Mouse (Mus musculus) fibroblast of lung, adult 2 months (primary cell): ENCODE measurements at regions not wholly inside any gene's neighbourhood (a gene's known extent, or its start where the extent isn't known, plus 50 kb on each side); places are given as distances from the start of the nearest gene placed in this dataset.
A peak's percentile ranks its signal among the peaks of the same experiment; 100 is the strongest.

Experiments used
- DNase-seq: peaks from one replicate; pipeline ENCODE4 v3.0.0-alpha.2; 2011; ENCODE audit warnings: low read depth

DNA sequence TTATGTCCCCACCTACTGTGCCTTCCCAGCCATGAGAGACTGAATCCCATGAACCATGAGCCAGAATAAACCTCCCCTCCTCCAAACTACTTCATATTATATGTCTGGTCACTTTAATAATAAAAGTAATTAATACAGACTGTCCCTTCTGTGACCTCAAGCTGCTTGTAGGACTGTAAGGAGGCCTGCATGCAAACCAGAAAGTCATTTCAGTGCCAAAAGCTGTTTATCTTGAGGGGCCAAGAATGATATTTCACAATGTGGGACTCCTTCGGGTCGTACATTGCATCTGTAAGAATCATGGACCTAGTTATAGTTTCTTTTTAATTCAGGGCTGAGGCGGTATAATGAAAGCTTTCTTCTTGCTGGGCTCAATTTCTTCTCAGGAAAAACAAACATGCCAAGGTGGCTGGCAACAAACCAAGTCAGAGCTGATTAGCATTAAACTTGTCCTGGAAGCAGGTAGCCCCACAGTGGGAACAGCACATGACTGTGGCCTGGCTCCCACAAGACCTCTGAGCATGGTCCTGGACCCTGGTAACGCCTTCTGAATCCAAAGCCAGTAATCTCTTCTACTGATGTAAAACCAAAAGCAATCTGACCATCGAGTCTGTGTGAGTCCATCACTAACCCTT, 162.3 kb upstream of the Hnrnpa3 start:
- peak; percentile 26 for DNase-seq

DNA sequence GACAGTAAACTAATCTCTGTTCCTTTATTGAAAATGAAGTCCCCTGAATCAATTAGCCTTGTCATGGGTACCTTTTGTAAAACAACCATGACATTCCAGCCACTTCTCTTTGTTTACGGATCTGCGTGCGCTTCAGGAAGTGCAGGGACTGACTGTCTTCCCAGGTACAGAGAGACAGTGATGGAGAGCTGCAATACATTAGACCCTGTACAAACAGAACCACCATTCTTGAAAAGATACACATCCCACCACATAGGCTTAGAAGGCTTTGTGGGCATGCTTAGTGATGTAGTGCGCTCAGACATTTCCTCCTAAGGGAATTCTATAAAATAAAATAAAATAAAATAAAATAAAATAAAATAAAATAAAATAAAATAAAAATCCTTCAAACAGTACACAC, 148.8 kb upstream of the Hnrnpa3 start:
- no peak for DNase-seq

DNA sequence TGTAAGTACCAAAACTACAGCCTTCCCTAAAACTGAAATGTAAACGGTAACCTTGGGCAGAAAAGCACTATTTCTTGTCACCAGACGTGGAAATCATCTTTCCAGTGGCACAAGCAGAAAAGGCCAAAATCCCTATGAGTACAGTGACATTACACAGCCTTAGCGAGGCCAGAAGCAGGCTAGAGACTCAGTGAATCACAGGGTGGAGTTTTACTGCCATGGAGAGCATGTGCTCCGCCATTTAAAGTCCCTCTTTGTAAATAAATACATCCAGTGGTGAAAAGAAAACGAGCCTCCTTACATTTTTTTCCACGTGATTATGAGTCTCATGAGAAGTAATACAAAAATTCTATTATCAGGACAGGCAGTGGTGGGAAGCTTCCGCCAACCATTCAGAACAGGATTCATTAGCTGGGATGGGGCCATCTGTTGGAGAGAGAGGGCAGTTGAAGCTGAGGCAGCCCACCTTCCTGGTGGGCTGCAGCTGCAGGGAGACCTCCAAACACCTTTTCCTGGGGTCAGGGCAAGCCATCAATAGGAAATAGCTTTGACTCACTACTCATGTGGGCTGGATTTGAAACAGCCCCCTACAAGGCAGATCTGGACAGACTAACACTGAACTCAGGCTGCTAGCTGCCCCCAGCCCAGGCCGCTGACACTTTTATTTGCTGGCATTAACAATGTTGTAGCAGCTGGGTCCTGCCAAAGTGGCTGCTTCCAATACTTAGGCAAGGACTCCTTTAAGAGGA, 146.5 kb upstream of the Hnrnpa3 start:
- no peak for DNase-seq

DNA sequence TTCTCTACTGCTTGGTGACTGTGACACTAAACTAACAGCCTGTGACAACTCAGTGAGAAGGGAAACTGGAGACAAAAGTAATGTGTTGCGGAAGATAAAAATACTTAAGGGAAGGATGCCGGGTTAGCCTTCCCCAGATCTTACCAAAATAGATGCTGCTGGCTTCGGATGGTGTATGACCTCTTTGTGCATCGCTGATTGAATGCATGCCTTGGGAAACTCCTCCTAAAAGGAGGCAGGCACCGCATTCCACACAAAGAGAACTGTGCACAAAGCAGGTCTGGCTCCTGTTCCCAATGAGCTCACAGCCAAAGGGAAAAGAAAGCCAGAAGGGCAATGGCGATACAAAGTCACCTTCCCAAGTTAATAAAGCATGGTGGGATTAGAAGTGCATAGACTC, 144.9 kb upstream of the Hnrnpa3 start:
- no peak for DNase-seq

DNA sequence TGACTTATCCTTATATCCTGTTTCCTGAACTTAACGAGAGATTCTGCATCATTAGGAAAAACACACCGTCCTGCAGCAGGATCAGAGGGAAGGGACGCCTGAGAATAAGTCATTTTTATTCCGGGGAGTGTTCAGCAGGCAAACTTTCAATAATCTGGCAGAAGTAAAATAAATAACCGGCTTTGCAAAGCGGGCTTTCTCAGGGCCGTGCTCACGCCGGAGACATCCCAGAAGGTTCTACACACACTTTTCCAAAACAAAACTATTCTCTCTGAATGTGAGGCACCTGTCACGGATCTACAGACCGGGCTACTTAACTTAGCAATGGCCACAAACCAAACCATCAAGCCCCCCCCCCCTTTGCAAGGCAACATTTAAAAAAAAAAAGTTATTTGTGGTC, 142.8 kb upstream of the Hnrnpa3 start:
- DNase-seq: no peak

DNA sequence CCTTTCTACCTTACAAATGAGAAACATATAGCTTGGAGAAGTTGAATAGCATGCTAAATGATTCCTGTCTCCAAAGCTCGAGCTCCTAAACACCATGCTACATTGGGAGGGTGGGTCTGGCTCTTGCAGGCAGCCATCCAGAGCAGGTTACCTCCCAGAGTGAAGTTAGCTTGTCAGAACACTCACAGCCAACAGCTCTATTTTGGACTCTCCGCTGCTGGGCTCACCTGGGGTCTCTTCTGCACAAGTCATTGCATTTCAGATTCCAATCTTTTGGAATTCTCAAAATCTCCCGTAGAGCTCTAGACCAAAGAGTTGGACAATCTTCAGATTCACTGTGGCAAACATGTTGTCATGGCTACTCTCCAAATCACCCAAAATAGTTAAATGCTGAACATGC, 142.0 kb upstream of the Hnrnpa3 start:
- no peak for DNase-seq

DNA sequence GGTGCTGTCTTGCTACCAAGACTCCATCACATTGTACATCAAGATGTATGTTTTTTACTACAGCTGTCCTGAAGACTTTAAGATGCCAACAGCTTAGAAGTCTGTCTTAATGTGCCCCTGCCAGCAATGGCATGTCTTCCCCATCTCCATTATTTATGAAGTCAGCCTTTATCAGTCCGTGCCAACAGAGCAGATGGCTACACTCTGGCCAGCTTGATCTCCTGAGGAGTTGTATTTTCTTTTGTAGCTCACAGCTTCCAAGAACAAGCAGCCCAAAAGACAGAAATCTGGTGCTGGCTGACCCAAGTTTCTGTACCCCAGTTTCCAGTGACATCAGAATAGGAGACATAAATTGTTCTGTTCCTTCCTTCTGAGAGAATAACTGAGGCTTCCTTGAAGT, 140.5 kb upstream of the Hnrnpa3 start:
- DNase-seq: no peak

DNA sequence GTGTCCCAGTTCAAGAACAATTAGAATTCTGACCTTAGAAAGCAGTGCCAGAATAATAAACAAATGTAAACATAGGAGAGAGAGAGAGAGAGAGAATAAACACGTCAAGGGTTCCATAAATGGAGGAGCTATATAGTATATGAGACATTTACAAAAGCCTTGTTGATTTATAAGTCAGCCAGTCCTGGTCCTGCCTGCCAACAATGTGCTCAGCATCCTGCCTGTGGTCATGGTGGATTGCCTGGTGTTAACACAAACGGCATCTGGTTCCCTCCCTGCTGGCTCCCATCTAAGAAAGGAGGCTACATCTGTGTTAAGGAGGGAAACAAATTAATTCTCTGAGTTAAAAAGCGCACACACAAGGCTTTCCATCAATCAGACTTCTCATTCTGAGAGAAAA, 133.5 kb upstream of the Hnrnpa3 start:
- peak; percentile 24 for DNase-seq

DNA sequence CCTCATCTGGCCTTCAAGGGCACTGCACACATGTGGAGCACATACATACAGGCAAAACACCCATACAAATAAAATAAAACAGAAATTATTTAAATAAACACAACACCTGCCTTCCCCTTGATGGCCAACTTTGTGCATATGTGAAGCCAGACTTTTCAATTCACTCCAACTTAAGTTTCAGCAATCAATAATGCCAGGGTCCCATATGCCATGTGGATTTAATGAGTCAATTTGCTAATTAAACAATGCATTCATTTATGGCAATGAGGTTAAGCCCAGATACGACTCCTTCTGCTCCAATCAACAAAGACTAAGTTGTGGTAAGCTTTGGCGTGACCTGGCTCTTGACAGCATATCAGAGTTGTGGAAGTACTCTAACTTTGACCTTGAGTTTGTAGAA, 130.4 kb upstream of the Hnrnpa3 start:
- DNase-seq: no peak

DNA sequence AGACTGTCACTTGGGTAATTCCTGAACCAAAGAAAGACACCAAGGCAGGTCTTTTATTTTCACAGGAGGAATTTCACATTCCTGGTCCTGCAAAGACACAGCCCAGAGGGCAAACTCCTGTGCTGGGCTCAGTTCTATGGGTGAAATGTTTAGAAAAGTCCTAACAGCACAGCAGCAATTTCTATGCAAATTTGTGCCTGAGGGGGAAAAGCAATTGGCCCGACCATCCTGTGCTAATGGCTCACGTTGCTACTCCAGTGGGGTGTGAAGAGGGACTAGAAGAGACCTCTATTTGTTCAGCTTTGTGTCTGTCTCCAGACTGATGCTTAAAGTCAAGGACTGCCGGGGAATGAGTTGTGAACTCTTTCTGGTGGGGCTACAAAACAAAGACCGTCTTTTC, 120.9 kb upstream of the Hnrnpa3 start:
- DNase-seq: no peak

DNA sequence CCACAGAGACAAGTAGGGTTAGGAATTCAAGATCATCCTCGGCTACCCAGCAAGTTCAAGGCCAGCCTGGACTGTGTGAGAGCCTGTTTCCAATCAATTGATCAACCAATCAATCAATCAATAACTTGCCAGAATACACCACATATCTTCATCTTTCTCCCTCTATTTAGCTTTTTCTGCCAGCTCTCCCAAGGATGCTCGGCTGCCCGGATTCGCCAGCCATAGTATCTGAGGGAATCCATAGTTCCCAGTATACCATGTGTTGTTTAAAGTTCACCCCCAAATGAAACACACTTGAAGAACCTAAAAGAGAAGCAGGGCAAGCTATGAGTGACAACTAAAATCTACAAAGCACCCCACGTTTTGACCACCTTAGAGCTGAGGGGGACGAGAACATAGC, 119.3 kb upstream of the Hnrnpa3 start:
- DNase-seq: no peak

DNA sequence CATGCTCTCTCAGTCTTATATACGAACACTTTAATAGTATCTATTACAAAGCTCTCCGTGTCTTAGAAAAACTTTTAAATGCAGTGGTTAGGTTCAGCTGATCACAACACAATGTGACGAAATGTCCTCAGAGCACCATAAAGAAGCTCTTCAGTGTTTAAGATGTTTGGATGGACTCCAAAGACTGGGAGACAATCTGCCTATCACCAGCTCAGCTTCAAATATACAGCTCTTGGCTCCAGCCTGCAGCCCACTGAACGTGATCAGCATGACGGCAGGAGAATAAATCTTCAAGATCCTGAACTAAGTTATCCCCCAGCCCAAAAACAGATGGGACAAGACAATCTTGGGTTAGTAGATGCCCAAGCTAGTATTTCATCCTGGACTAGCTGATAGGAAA, 116.7 kb upstream of the Hnrnpa3 start:
- no peak for DNase-seq

DNA sequence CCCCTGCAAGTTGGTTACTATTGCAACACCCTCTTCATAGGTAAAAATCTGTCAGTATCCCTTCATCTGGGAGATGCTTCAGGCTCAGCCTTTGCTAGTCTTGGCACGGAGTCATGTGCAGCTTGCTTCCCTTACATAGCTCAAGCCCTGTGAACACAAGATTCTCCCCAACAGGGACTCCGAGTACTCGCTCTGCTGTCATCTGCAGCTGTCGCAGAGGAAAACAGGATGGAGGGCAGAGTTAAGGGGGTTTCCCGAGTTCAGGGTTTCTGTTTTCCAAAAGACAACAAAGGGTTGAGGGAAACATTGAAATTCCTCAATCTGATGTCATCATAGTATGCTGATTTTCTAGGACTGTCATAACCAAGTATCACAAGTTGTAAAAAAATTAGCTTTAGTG, 116.3 kb upstream of the Hnrnpa3 start:
- no peak for DNase-seq

DNA sequence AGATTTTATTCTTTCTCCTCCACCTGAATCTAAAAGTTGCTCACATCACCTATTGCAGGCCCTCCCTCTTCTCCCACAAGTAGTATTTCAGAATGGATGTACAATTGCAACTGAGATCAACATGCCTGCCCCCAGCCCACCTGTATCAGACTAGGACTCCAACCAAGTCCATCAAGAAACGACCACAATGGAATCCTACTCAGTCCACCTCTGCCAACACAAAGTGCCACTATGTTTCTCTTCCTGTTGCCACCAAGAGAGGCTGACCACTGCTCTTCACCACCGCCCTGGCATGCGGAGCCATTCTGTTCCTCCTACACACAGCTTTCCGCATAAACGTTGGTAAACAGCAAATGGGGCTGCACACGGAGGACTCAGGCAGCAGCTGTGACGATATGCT, 113.1 kb upstream of the Hnrnpa3 start:
- DNase-seq: no peak

DNA sequence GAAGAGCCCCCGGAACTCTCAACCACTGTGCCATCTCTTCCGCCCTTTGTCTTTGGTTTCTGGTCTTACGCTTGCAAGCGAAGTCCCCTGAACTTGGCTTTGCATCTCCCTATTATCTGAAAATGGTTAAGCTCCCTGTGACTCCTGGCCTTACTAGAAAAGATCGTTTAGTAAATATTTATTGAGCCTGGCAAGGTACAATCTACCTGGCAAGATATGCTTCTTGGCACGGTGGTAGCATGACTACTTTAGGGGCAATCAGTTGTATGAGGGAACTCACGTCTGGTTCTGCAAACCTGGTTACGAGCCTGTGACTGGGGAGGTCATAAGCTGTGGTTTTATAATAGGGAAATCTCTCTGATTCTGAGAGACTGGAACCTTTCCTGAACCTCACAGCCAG, 103.4 kb upstream of the Hnrnpa3 start:
- no peak for DNase-seq

DNA sequence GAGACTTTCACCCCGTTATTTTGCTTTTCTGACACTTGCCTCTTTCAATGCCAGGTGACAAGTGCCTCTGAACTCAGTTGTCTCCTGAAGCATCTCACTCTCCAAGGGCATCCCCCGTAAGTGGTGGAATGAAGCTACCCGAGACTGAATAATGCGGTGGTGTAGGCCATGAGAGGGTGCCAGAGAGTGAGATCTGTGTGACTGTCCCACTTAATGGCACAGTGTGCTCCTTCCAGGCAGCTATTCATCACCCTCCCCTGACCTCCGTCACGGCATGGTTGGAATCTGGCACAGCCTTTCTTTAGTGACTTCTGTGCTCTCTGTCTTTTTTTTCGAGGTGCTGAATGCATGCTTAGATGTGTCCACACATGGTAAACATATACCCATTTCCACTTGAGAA, 102.3 kb upstream of the Hnrnpa3 start:
- DNase-seq: no peak

DNA sequence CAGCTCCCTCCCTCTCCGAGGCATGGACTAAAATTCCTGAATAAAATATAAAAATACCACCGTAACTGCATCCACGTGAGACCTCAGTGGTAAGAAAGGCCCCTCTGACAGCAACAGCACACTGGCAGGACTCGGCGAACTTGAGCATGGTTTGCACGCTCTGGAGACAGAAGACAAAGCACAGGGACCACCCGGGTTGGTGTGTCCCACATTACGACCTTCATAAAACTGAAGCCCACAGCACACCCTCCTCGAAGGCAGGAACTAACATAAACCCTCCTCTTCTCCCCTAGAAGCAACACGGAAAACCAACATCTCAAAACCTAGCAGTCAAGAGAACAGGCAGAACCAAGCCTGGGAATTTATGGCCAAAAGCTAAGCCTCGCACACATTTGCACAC, 101.7 kb upstream of the Hnrnpa3 start:
- DNase-seq: no peak

DNA sequence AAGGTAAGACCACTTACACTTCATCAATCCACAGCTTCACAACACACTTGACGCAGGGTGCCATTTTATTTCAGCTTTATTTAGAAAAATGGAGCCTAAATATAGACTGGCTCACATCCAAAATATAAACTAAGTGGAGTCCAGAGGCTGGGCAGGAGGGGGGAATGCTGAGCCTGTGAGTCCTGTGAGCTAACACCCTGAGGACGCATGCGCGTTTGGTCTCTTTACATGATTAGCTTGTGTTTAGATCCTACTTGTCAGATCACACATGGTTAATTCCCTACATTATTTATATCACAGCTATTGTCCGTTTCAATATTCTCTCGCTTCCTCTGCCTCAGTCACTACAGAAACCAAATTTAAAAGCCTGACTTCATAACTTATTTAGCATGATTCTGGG, 99.1 kb upstream of the Hnrnpa3 start:
- no peak for DNase-seq

DNA sequence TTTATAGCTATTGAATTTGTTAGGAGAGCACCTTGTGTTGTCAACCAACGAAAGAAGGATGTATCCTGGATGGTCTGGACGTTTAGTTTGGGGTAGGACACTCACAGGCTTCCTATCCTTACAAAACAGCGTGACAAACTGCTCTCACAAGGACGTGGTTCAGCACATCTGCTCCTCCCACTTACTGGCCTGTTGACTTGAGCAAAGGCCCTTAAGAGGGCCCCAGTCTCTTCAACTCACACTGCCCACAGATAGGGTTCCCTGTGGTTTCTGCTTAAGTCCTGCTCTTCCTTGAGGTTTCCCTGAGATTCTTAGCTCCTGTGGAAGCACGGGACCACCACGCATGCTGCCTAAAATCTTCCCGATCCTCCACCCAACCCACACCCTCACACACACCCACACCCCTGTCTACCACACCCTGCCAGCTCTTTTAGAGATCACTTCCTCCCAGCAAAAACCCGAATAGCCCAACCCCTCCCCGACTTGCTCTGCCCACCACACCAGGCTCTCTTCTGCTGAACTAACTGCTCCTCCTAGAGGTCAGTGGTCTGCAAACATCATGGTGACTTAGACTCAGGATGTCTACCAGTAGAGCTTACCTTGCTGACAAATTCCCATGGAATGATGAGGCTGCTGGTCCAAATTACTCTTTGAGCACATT, 95.7 kb upstream of the Hnrnpa3 start:
- no peak for DNase-seq

DNA sequence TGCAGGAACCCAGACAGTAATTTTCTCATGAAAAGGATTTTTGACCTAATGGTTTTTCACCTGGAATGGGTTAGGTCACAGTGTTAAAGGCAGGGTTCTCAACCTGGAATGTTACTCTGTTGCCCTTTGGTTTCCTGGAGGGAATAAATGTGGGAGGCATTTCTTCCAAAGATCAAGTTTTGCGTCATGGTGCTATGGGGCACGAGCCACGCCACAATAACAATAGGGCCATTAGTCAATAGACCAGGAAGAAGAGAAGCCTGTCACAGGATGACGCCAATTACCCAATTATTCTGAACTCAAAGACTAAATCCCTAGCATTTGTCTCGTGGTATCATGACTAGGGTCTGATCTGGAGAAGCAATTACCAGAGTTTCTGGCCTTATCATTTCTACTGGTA, 94.3 kb upstream of the Hnrnpa3 start:
- DNase-seq: no peak

DNA sequence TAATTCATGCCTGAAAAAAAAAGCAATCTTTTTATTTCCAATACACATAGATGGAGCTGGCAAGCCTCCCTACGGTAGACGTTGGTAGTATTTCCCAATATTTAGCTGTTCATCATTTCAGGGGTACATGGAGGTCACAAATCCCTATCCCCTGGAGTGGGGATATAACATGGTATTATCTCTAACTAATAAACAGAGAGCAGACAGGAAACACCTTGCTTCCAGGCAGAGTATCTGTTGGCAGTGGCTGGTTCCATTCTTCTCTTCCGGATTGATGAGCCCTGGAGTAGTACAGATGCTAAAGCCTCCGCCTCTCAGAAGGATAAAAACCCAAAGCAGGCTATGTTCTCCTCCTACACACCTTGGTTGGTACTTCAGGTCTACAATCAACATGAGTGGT, 91.9 kb upstream of the Hnrnpa3 start:
- DNase-seq: no peak

DNA sequence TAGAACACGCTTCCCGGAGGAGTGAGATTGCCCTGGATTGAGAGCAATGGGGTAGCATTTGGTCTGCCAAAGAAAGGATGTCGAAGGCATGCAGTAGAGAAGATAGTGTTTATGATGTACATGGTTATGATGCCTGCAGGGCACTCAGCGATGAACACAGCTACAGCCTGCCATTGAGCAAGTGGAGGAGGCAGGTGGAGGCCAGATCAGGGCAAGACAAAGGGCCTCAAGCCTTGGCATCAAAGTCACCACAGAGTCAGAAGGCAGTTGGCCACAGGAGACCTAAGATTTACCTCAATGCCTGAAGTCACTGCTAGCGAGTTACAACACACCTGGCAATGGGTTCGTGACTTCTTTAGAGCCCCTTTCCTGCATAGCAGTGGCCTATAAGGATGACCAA, 89.3 kb upstream of the Hnrnpa3 start:
- no peak for DNase-seq

DNA sequence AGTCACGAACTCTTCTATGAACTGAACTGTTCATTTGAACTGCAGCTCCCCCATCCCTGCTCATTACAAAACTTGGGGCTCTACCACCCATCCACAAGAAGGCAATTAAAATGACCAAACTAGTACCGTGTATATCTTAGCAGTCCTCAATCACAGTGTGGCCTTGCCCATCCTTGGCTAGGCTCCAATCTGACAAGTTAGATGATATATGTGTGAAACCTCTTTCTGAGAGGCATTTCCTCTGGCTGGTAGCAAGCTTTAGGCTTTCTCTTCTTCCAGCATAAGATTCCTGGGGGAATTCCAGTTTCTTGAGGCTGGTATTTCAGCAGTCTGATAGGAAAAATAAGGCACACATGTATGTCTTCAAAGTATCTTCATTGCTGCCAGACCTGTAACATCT, 88.8 kb upstream of the Hnrnpa3 start:
- no peak for DNase-seq

DNA sequence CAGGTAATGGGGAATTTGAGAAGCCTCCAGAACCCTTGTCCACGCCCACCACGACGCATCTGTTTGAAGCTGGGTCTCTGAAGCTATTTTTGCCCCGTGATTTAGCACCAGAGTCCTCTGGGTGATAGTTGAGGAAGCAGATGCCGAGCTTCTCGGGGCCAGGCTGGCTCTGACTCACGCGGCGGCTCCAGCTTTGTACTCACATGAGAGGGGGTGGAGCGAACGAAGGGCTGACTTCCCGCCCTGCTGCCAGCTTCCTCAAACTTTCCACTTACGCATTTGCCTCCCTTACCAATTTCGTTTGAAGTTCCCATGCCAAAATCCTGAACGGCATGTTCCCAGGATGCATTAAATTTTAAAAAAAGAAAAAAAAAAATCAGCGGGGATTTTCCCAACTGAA, 74.1 kb upstream of the Hnrnpa3 start:
- peak; percentile 68 for DNase-seq
